16 mouse cellular contexts compared by ENCODE assay signal in the genomic region with DNA sequence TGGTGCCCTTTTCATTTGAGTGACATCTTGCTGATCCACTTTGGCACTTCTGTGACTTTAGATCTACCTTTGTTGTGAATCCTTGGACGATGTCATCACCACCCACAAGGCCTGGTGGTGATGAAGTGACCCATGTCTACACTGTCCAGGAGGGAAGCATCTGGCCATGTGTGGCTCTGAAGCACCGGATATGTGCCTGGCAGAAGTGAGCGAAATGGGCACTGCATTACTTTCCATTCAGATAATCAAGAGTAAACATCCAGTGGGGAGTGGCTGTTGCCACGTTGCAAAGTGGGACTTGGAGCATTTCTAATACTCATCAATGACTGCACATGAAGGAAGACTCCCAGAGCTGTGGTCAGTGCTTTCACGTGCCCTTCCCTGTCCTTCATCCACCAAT.
"Had no signal": no experiment of that assay in that cellular context is flagged by ENCODE, and none has a peak within 500 bp of the region (broad histone marks: within the 10 kb centered on the region; RNA-seq: fewer than 3 reads in every experiment).

No protein-coding gene starts in this region.

- H3K4me2 ChIP-seq: neural tube, embryonic 13.5 days; neural tube, embryonic 15.5 days; stomach, embryonic 15.5 days had no signal

- H3K4me1 ChIP-seq: neural tube, embryonic 13.5 days; stomach, embryonic 15.5 days had no signal

- H3K9me3 ChIP-seq: neural tube, embryonic 15.5 days; stomach, embryonic 15.5 days had no signal

- H3K27ac ChIP-seq: neural tube, embryonic 13.5 days; neural tube, embryonic 15.5 days; stomach, embryonic 15.5 days; stomach, postnatal 0 days had no signal

- H3K9ac ChIP-seq: neural tube, embryonic 13.5 days; neural tube, embryonic 15.5 days; stomach, embryonic 15.5 days had no signal

- DNase-seq: retina, postnatal 1 day; right cerebral cortex, adult 18-20 months; right cerebral cortex, postnatal 14 days; right cerebral cortex, postnatal 25 days; right cerebral cortex, postnatal 4 days; spleen, adult 18-20 months; thymus, adult 18-20 months; thymus, adult 2 months; thymus, postnatal 14 days; thymus, postnatal 25 days; thymus, postnatal 36 days; thymus, postnatal 4 days had no signal

- H3K36me3 ChIP-seq: neural tube, embryonic 13.5 days; neural tube, embryonic 15.5 days; stomach, embryonic 15.5 days had no signal

- H3K4me3 ChIP-seq: neural tube, embryonic 13.5 days; neural tube, embryonic 15.5 days; stomach, embryonic 15.5 days had no signal

- H3K27me3 ChIP-seq: neural tube, embryonic 13.5 days; neural tube, embryonic 15.5 days; stomach, embryonic 15.5 days had no signal
